Mouse (Mus musculus): ENCODE measurements around the gene Rpia. TPM values are rescaled to one million over a fixed set of nuclear protein-coding genes. Genes with fewer than 3 reads are reported as not detected.

Gene Rpia
- total and polyA plus RNA-seq, 2 experiments from 2014 or later = 1.2 to 22.6 TPM

DNA sequence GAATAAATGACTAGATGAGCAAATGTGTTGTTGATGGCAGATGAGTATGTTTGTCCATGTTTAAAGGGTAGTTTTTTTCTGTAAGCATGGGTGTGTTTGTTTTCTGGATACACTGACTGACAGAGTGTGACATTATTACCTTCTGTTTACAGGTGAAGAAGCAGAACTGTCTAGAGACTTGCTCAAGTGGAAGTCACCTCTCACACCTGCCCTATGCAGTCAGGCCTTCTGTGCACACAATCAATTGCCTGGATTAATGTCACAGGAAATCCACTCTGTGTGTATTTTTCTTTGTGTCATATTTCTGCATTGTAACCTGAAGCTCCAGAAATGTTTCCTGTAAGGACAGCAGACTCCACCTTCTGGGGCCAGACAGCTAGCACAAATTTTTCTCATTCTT lies 51.5 kb downstream of the Rpia start:
- ATAC-seq = no peak
- DNase-seq = no peak

DNA sequence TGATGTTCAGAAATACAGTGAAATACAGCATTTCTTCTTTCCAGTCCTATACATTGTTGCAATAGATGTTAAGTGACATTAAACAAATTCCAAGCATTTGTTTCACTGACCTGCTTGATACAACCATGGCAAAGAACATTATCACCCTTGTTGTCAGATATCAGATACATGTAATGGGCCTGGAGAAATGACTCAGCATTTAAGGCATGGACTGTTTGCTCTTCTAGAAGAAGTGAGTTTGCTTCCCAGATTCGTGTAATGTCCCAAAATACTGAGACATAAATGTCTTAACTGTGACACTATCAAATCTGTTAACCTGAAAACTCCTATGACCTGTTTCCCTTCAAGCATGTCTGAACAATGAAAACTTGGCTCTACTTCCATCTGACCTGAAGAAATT lies 52.6 kb downstream of the Rpia start:
- ATAC-seq = no peak
- TF ChIP-seq CTCF (IDR thresholded peaks at IDR 0.05; ENCODE audit: low read depth) = no peak
- no peak for DNase-seq
- Histone ChIP-seq H3K27ac (ENCODE audit: low read depth, low read length) (no peak overlapping the region), H3K4me2 (ENCODE audit: low read depth) (no peak overlapping the region), H3K9ac (no peak overlapping the region), H3K4me1 (ENCODE audit: insufficient read depth) (no peaks in the 10 kb centered on the region), H3K9me3 (ENCODE audit: low read length) (no peaks in the 10 kb centered on the region), H3K4me3 (ENCODE audit: low read depth, low read length) (no peak overlapping the region), H3K36me3 (ENCODE audit: insufficient read depth) (no peaks in the 10 kb centered on the region), H3K27me3 (ENCODE audit: insufficient read depth, low read length) (no peaks in the 10 kb centered on the region)
- WGBS = 73% methylated on average over 1 of the region's 1 CpGs

More for the DNA sequence above, 51.5 kb downstream of the Rpia start:
- no peaks in the 10 kb centered on the region for H3K4me1 ChIP-seq (ENCODE audit: insufficient read depth)
- no peak overlapping the region for H3K4me3 ChIP-seq (ENCODE audit: low read depth, low read length)
- H3K4me2 ChIP-seq (ENCODE audit: low read depth) = no peak overlapping the region
- H3K9me3 ChIP-seq (ENCODE audit: low read length) = no peaks in the 10 kb centered on the region
- H3K27ac ChIP-seq (ENCODE audit: low read depth, low read length) = no peak overlapping the region
- no peak for TF ChIP-seq CTCF (IDR thresholded peaks at IDR 0.05; ENCODE audit: low read depth)
- no peaks in the 10 kb centered on the region for H3K27me3 ChIP-seq (ENCODE audit: insufficient read depth, low read length)
- no peaks in the 10 kb centered on the region for H3K36me3 ChIP-seq (ENCODE audit: insufficient read depth)
- no peak overlapping the region for H3K9ac ChIP-seq

DNA sequence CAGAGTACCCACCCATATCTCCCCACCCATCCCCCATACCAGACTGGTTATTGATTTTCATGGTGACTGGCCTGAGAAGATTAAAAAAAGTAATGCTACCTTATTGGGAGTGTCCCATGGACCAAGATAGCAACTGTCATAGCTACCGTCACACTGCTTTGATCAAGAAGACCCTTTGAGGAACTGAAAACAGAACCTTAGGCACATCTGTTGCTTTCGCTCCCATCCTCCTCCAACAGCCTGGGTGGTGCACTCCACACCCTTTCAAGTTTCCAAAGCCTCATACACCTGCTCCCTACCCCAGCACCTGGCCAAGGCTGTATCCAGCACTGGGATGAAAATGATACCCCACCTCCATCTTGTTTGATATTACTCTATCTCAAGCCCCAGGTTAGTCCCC lies 56.5 kb downstream of the Rpia start:
- Histone ChIP-seq H3K27ac (ENCODE audit: low read depth, low read length) (no peak overlapping the region), H3K4me2 (ENCODE audit: low read depth) (no peak overlapping the region), H3K4me1 (ENCODE audit: insufficient read depth) (no peaks in the 10 kb centered on the region), H3K9ac (no peak overlapping the region), H3K36me3 (ENCODE audit: insufficient read depth) (no peaks in the 10 kb centered on the region), H3K27me3 (ENCODE audit: insufficient read depth, low read length) (no peaks in the 10 kb centered on the region), H3K4me3 (ENCODE audit: low read depth, low read length) (no peak overlapping the region), H3K9me3 (ENCODE audit: low read length) (no peaks in the 10 kb centered on the region)
- no peak for ATAC-seq
- no peak for TF ChIP-seq CTCF (IDR thresholded peaks at IDR 0.05; ENCODE audit: low read depth)
- no peak for DNase-seq
- 93% methylated on average over 2 of the region's 2 CpGs for WGBS

DNA sequence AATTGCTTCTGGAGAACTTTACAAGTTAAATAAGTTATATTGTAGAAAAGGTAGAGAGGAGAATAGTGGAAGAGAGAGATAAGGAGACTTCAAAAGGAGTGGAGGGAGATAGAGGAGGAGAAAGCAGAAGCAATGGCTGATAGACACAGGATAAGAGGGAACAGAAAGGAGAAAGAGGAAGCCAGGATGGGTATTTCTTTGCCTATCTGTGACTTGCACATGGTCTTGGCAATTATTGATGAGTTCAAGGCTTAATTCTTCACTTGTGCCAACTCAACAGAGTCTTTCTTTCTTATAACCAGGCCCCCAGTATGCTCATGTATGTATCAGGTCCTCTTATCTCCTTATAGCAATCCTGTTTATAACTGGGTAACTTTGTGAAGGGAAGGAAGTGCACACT lies 61.2 kb downstream of the Rpia start:
- Histone ChIP-seq H3K4me3 (ENCODE audit: low read depth, low read length) (no peak overlapping the region), H3K4me2 (ENCODE audit: low read depth) (no peak overlapping the region), H3K9me3 (ENCODE audit: low read length) (no peaks in the 10 kb centered on the region), H3K27me3 (ENCODE audit: insufficient read depth, low read length) (no peaks in the 10 kb centered on the region), H3K27ac (ENCODE audit: low read depth, low read length) (no peak overlapping the region), H3K36me3 (ENCODE audit: insufficient read depth) (no peaks in the 10 kb centered on the region), H3K4me1 (ENCODE audit: insufficient read depth) (no peaks in the 10 kb centered on the region), H3K9ac (no peak overlapping the region)
- no peak for ATAC-seq
- no peak for DNase-seq
- no peak for TF ChIP-seq CTCF (IDR thresholded peaks at IDR 0.05; ENCODE audit: low read depth)

DNA sequence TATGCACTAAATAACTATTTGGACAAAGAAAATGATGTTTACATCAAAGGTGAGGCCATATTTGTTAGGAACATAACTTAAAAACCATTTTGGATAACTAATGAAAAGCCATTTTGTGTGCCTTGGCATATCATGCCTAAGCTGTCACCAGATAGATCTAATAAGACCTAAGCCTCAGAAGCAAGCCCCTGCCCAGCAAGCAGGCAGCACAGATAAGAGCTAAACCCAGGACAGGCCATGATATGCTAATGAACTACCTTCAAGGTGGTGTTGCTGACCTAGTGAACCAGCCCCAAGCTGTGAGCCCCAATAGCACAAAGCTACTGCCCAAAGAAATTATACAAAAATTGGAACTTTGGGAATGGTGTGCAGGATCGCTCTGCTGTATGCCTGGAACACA lies 62.9 kb downstream of the Rpia start:
- H3K9ac ChIP-seq = no peak overlapping the region
- H3K27me3 ChIP-seq (ENCODE audit: insufficient read depth, low read length) = no peaks in the 10 kb centered on the region
- no peaks in the 10 kb centered on the region for H3K9me3 ChIP-seq (ENCODE audit: low read length)
- H3K4me3 ChIP-seq (ENCODE audit: low read depth, low read length) = no peak overlapping the region
- no peak for TF ChIP-seq CTCF (IDR thresholded peaks at IDR 0.05; ENCODE audit: low read depth)
- ATAC-seq = no peak
- no peak overlapping the region for H3K4me2 ChIP-seq (ENCODE audit: low read depth)
- H3K36me3 ChIP-seq (ENCODE audit: insufficient read depth) = no peaks in the 10 kb centered on the region
- no peak overlapping the region for H3K27ac ChIP-seq (ENCODE audit: low read depth, low read length)
- DNase-seq = no peak
- H3K4me1 ChIP-seq (ENCODE audit: insufficient read depth) = no peaks in the 10 kb centered on the region
- 93% methylated on average over 1 of the region's 1 CpGs for WGBS

DNA sequence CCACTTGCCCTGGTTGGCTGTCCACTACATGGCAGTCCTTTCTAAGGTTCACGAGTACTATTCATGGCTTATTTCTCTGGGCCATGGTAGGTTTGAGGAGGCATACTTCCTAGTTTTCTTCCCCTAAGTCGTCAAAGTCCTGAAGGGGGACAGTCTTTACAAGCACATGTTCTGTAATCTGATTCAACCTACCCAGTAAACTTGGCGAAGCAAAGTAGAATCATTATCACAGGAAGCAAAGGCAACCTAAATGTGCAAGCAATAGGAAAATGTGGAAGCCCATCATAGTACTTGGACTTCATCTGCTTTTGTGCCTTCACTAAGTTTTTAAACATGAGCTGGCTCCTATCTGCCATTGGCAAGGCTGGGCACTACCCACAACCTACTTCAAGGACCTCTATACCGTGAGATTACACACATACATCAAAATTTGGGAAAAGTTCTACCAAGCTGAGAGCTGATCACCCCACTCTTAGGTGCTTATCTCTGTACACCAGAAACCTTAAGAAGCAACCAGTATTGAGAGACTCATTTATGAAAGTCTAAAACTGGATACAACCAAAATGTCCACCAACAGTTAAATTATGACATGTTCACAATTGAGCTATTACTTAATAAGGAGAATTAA lies 64.8 kb downstream of the Rpia start:
- no peak for TF ChIP-seq CTCF (IDR thresholded peaks at IDR 0.05; ENCODE audit: low read depth)
- Histone ChIP-seq H3K9ac (no peak overlapping the region), H3K4me1 (ENCODE audit: insufficient read depth) (no peaks in the 10 kb centered on the region), H3K27ac (ENCODE audit: low read depth, low read length) (no peak overlapping the region), H3K4me3 (ENCODE audit: low read depth, low read length) (no peak overlapping the region), H3K4me2 (ENCODE audit: low read depth) (no peak overlapping the region), H3K36me3 (ENCODE audit: insufficient read depth) (no peaks in the 10 kb centered on the region), H3K9me3 (ENCODE audit: low read length) (no peaks in the 10 kb centered on the region), H3K27me3 (ENCODE audit: insufficient read depth, low read length) (no peaks in the 10 kb centered on the region)
- DNase-seq (no peak), ATAC-seq (no peak)
- WGBS = 83% methylated on average over 4 of the region's 4 CpGs

DNA sequence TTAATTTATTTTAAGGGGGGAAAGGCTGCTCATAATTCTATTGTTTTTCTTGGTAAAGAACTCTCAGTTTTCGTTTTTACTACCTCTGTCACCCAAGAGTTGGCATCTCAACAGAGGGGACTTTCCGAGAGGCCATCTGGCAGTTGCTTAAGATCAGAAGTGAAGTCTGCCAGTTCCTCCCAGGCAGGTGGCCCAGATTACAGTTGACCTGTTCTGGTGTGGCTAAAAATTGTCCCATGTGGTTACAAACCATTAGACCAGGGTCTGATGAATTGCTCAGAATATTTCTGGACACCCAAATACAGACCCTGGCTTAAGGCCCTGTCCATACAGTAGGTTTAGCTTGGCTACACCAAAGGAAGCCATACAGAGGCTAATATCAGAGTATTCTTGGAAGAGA lies 66.4 kb downstream of the Rpia start:
- Histone ChIP-seq H3K4me2 (ENCODE audit: low read depth) (no peak overlapping the region), H3K27ac (ENCODE audit: low read depth, low read length) (no peak overlapping the region), H3K9ac (no peak overlapping the region), H3K4me3 (ENCODE audit: low read depth, low read length) (no peak overlapping the region), H3K27me3 (ENCODE audit: insufficient read depth, low read length) (no peaks in the 10 kb centered on the region), H3K9me3 (ENCODE audit: low read length) (no peaks in the 10 kb centered on the region), H3K36me3 (ENCODE audit: insufficient read depth) (no peaks in the 10 kb centered on the region), H3K4me1 (ENCODE audit: insufficient read depth) (no peaks in the 10 kb centered on the region)
- no peak for DNase-seq
- no peak for TF ChIP-seq CTCF (IDR thresholded peaks at IDR 0.05; ENCODE audit: low read depth)
- WGBS = 54% methylated on average over 2 of the region's 2 CpGs
- no peak for ATAC-seq

All from forebrain, postnatal 0 days (tissue).